ENCODE assay signal across 25 mouse cellular contexts in the genomic region with DNA sequence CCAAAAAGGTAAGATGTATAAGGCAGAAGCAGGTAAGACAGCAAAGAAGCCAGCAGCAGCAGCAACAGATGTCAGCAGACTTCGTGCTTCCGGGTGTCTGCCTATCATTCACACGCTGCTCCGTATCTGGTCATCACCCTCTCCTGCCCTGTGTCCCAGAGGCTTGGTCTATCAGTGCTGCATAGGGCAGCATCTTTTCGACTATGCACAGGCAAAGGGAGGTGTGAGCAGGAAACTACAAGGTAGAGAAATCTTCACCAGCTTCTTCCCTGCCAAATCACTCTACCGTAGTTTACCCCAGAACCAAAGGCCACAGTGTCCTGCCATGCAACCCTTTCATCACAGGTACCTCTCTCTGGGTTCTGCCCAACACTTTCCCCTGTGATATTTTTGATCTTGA.
"Had no signal": no experiment of that assay in that cellular context is flagged by ENCODE, and none has a peak within 500 bp of the region (broad histone marks: within the 10 kb centered on the region; RNA-seq: fewer than 3 reads in every experiment).

No protein-coding gene starts in this region.

- ATAC-seq: hindbrain, postnatal 0 days; intestine, embryonic 16.5 days had no signal

- H3K27me3 ChIP-seq: heart, embryonic 13.5 days; heart, embryonic 15.5 days; hindbrain, embryonic 13.5 days; hindbrain, embryonic 15.5 days; kidney, embryonic 15.5 days; liver, embryonic 13.5 days; liver, embryonic 15.5 days had no signal

- H3K9me3 ChIP-seq: heart, embryonic 13.5 days; heart, embryonic 15.5 days; hindbrain, embryonic 13.5 days; hindbrain, embryonic 15.5 days; kidney, embryonic 15.5 days; liver, embryonic 13.5 days; liver, embryonic 15.5 days had no signal

- H3K4me1 ChIP-seq: heart, embryonic 15.5 days; hindbrain, embryonic 13.5 days; hindbrain, embryonic 15.5 days; liver, embryonic 13.5 days had no signal

- H3K27ac ChIP-seq: gastrocnemius, adult 2 months; heart, embryonic 13.5 days; heart, embryonic 15.5 days; hindbrain, embryonic 13.5 days; hindbrain, embryonic 15.5 days; hindbrain, postnatal 0 days; kidney, embryonic 15.5 days; kidney, postnatal 0 days; left cerebral cortex, adult 2 months; liver, embryonic 13.5 days; liver, embryonic 15.5 days had no signal

- DNase-seq: gastrocnemius, adult 2 months; gastrocnemius, postnatal 14 days; gastrocnemius, postnatal 36 days; heart, adult 18-20 months; kidney, adult 11 months; kidney, adult 2 months; kidney, adult 9 months; kidney, postnatal 14 days; kidney, postnatal 36 days; layer of hippocampus, adult 9-11 months; layer of hippocampus, postnatal 36 days; liver; liver, embryonic 13.5 days had no signal

- H3K4me3 ChIP-seq: gastrocnemius, adult 2 months; heart, embryonic 13.5 days; heart, embryonic 15.5 days; hindbrain, embryonic 13.5 days; hindbrain, embryonic 15.5 days; kidney, embryonic 15.5 days; left cerebral cortex, adult 2 months; liver, embryonic 13.5 days; liver, embryonic 15.5 days had no signal

- H3K36me3 ChIP-seq: heart, embryonic 13.5 days; heart, embryonic 15.5 days; hindbrain, embryonic 13.5 days; hindbrain, embryonic 15.5 days; kidney, embryonic 15.5 days; liver, embryonic 13.5 days; liver, embryonic 15.5 days had no signal

- H3K9ac ChIP-seq: heart, embryonic 13.5 days; heart, embryonic 15.5 days; hindbrain, embryonic 13.5 days; hindbrain, embryonic 15.5 days; kidney, embryonic 15.5 days; liver, embryonic 13.5 days; liver, embryonic 15.5 days had no signal

- H3K4me2 ChIP-seq: heart, embryonic 11.5 days; heart, embryonic 13.5 days; heart, embryonic 15.5 days; hindbrain, embryonic 13.5 days; hindbrain, embryonic 15.5 days; kidney, embryonic 15.5 days; liver, embryonic 11.5 days; liver, embryonic 13.5 days; liver, embryonic 15.5 days had no signal
